In genomic region chr9:56302921-56303465, GRCm38 (mm10) we compare ENCODE assay signal across 21 mouse cellular contexts.
DNase-seq lines count a peak whose midpoint lies in the region; ATAC-seq lines count a peak whose summit lies in the region.
"Had no signal": no experiment of that assay in that cellular context is flagged by ENCODE, and none has a peak within 500 bp of the region (broad histone marks: within the 10 kb centered on the region; RNA-seq: fewer than 3 reads in every experiment).

No protein-coding gene starts in this region.

- H3K36me3 ChIP-seq in embryonic facial prominence, embryonic 14.5 days (ENCODE audit: control insufficient read depth, insufficient read depth, low read length) = no peaks in the 10 kb centered on the region
- no peaks in the 10 kb centered on the region for H3K36me3 ChIP-seq in embryonic facial prominence, embryonic 10.5 days (replicated peaks)
- no peaks in the 10 kb centered on the region for H3K36me3 ChIP-seq in kidney, embryonic 15.5 days
- H3K36me3 ChIP-seq in midbrain, embryonic 11.5 days (ENCODE audit: control insufficient read depth, insufficient read depth, low read length) = no peaks in the 10 kb centered on the region
- no peaks in the 10 kb centered on the region for H3K36me3 ChIP-seq in midbrain, embryonic 13.5 days
- H3K36me3 ChIP-seq: embryonic facial prominence, embryonic 15.5 days; forebrain, embryonic 10.5 days; G1E; intestine, embryonic 15.5 days; limb, embryonic 13.5 days had no signal

- no peaks in the 10 kb centered on the region for H3K9me3 ChIP-seq in embryonic facial prominence, embryonic 14.5 days (ENCODE audit: control insufficient read depth, low read length)
- H3K9me3 ChIP-seq in embryonic facial prominence, embryonic 10.5 days = no peaks in the 10 kb centered on the region
- no peaks in the 10 kb centered on the region for H3K9me3 ChIP-seq in kidney, embryonic 15.5 days (replicated peaks)
- H3K9me3 ChIP-seq in midbrain, embryonic 11.5 days (ENCODE audit: control insufficient read depth, low read length) = no peaks in the 10 kb centered on the region
- no peaks in the 10 kb centered on the region for H3K9me3 ChIP-seq in midbrain, embryonic 13.5 days
- H3K9me3 ChIP-seq: embryonic facial prominence, embryonic 15.5 days; forebrain, embryonic 10.5 days; G1E; intestine, embryonic 15.5 days; limb, embryonic 13.5 days had no signal

- H3K9ac ChIP-seq in embryonic facial prominence, embryonic 14.5 days (ENCODE audit: low read depth, low read length) = no peak overlapping the region
- H3K9ac ChIP-seq in kidney, embryonic 15.5 days = no peak overlapping the region
- no peak overlapping the region for H3K9ac ChIP-seq in midbrain, embryonic 11.5 days (ENCODE audit: low read length)
- H3K9ac ChIP-seq in midbrain, embryonic 13.5 days (replicated peaks) = no peak overlapping the region
- H3K9ac ChIP-seq: embryonic facial prominence, embryonic 15.5 days; intestine, embryonic 15.5 days; limb, embryonic 13.5 days; liver, embryonic 14.5 days had no signal

- H3K27me3 ChIP-seq in embryonic facial prominence, embryonic 14.5 days (replicated peaks; ENCODE audit: control insufficient read depth, insufficient read depth, low read length) = no peaks in the 10 kb centered on the region
- no peaks in the 10 kb centered on the region for H3K27me3 ChIP-seq in embryonic facial prominence, embryonic 10.5 days (replicated peaks; ENCODE audit: low read depth, poor library complexity, severe bottlenecking)
- H3K27me3 ChIP-seq in kidney, embryonic 15.5 days = no peaks in the 10 kb centered on the region
- H3K27me3 ChIP-seq in midbrain, embryonic 11.5 days (ENCODE audit: control insufficient read depth, insufficient read depth, low read length) = no peaks in the 10 kb centered on the region
- H3K27me3 ChIP-seq in midbrain, embryonic 13.5 days = no peaks in the 10 kb centered on the region
- H3K27me3 ChIP-seq: embryonic facial prominence, embryonic 15.5 days; intestine, embryonic 15.5 days; limb, embryonic 13.5 days had no signal

- H3K4me1 ChIP-seq in embryonic facial prominence, embryonic 14.5 days (ENCODE audit: control insufficient read depth, insufficient read depth, low read length) = no peaks in the 10 kb centered on the region
- peaks cover 10% of the 10 kb centered on the region for H3K4me1 ChIP-seq in embryonic facial prominence, embryonic 10.5 days
- peaks cover 10% of the 10 kb centered on the region for H3K4me1 ChIP-seq in kidney, embryonic 15.5 days
- H3K4me1 ChIP-seq in midbrain, embryonic 11.5 days (ENCODE audit: control insufficient read depth, insufficient read depth, low read length) = peaks cover 4% of the 10 kb centered on the region; the same call in 1 of the 2 replicates
- 0 out of 2 replicates have a peak, but pooled peaks cover 6% of the 10 kb centered on the region for H3K4me1 ChIP-seq in midbrain, embryonic 13.5 days (replicated peaks)
- H3K4me1 ChIP-seq: embryonic facial prominence, embryonic 15.5 days; intestine, embryonic 15.5 days; limb, embryonic 13.5 days had no signal

- no peak overlapping the region; the same call in 1 of the 2 replicates for H3K27ac ChIP-seq in embryonic facial prominence, embryonic 14.5 days (replicated peaks; ENCODE audit: low read depth, low read length)
- H3K27ac ChIP-seq in embryonic facial prominence, embryonic 10.5 days (replicated peaks) = no peak overlapping the region; the same call in 1 of the 2 replicates
- peak overlapping the region; percentile 46 for H3K27ac ChIP-seq in kidney, embryonic 15.5 days
- peak overlapping the region; percentile 40; the same call in 1 of the 2 replicates for H3K27ac ChIP-seq in midbrain, embryonic 11.5 days (ENCODE audit: low read depth, low read length)
- H3K27ac ChIP-seq in midbrain, embryonic 13.5 days = no peak overlapping the region
- H3K27ac ChIP-seq: embryonic facial prominence, embryonic 15.5 days; forebrain, embryonic 10.5 days; intestine, embryonic 15.5 days; limb, embryonic 13.5 days; liver, embryonic 14.5 days had no signal

- DNase-seq in embryonic facial prominence, embryonic 14.5 days (ENCODE audit: low spot score) = peak; percentile 38
- DNase-seq in embryonic facial prominence, embryonic 10.5 days (ENCODE audit: low spot score) = no peak
- DNase-seq in kidney, postnatal 4 days = no peak
- peak; percentile 87 for DNase-seq in midbrain, embryonic 11.5 days (ENCODE audit: low spot score, missing footprints)
- peak; percentile 39 for DNase-seq in mesoderm, embryonic 11.5 days (ENCODE audit: low read depth, low spot score)
- DNase-seq in right cerebral cortex, postnatal 14 days = no peak
- DNase-seq: cerebellum, postnatal 36 days; heart, adult 18-20 months; heart, postnatal 36 days; kidney, postnatal 14 days; layer of hippocampus, adult 9-11 months; right cerebral cortex, adult 18-20 months had no signal

- ATAC-seq in embryonic facial prominence, embryonic 14.5 days (ENCODE audit: low read depth) = no peak; the same call in 1 of the 2 replicates
- ATAC-seq in kidney, embryonic 15.5 days (replicated peaks; ENCODE audit: low FRiP score) = no peak
- ATAC-seq in midbrain, embryonic 11.5 days (ENCODE audit: low FRiP score) = no peak
- no peak for ATAC-seq in midbrain, embryonic 13.5 days
- ATAC-seq: CD4-positive, CD25-positive, alpha-beta regulatory T cell, adult 4 months; intestine, embryonic 15.5 days had no signal

- WGBS in embryonic facial prominence, embryonic 14.5 days = 37% methylated on average over 3 of the region's 3 CpGs
- 31% methylated on average over 3 of the region's 3 CpGs for WGBS in embryonic facial prominence, embryonic 10.5 days
- 15% methylated on average over 3 of the region's 3 CpGs for WGBS in kidney, embryonic 15.5 days
- 20% methylated on average over 3 of the region's 3 CpGs for WGBS in midbrain, embryonic 11.5 days
- 8% methylated on average over 3 of the region's 3 CpGs for WGBS in midbrain, embryonic 13.5 days

- no peak overlapping the region for H3K4me3 ChIP-seq in embryonic facial prominence, embryonic 14.5 days (ENCODE audit: low read depth, low read length)
- H3K4me3 ChIP-seq in embryonic facial prominence, embryonic 10.5 days = no peak overlapping the region
- H3K4me3 ChIP-seq in kidney, embryonic 15.5 days (replicated peaks) = no peak overlapping the region
- no peak overlapping the region for H3K4me3 ChIP-seq in midbrain, embryonic 11.5 days (ENCODE audit: low read depth, low read length)
- no peak overlapping the region for H3K4me3 ChIP-seq in midbrain, embryonic 13.5 days (replicated peaks)
- H3K4me3 ChIP-seq: embryonic facial prominence, embryonic 15.5 days; forebrain, embryonic 10.5 days; intestine, embryonic 15.5 days; limb, embryonic 13.5 days had no signal

- no peak overlapping the region for H3K4me2 ChIP-seq in embryonic facial prominence, embryonic 14.5 days (ENCODE audit: low read depth, low read length)
- no peak overlapping the region for H3K4me2 ChIP-seq in kidney, embryonic 15.5 days
- H3K4me2 ChIP-seq in midbrain, embryonic 11.5 days = no peak overlapping the region
- H3K4me2 ChIP-seq in midbrain, embryonic 13.5 days (replicated peaks) = no peak overlapping the region
- H3K4me2 ChIP-seq: embryonic facial prominence, embryonic 15.5 days; intestine, embryonic 15.5 days; limb, embryonic 13.5 days had no signal

Comparison
In these comparisons a context has a peak if more than half of its experiments do, and no peak if none do; other contexts are left out.
1. DNase-seq: peak in embryonic facial prominence, embryonic 14.5 days (single experiment), midbrain, embryonic 11.5 days (single experiment) and mesoderm, embryonic 11.5 days (single experiment); none in embryonic facial prominence, embryonic 10.5 days (single experiment), kidney, postnatal 4 days (0 of 2) and right cerebral cortex, postnatal 14 days (single experiment).
2. H3K27ac ChIP-seq: peak in kidney, embryonic 15.5 days (single experiment) and midbrain, embryonic 11.5 days (single experiment); none in embryonic facial prominence, embryonic 14.5 days (single experiment), embryonic facial prominence, embryonic 10.5 days (single experiment) and midbrain, embryonic 13.5 days (single experiment).